Mouse (Mus musculus) intestine, embryonic 16.5 days (tissue): ENCODE data around the gene Cadm3. TPM values are rescaled to one million over a fixed set of nuclear protein-coding genes. Genes with fewer than 3 reads are reported as not detected.

Experiments used
- ATAC-seq: fragments of 200-750 bp; cut with Nextera tagmentation; 2 replicates; pipeline ENCODE4 v1.8.0; 2017; ENCODE audit warnings: moderate TSS enrichment, moderate library complexity
- H3K27ac ChIP-seq: fragments of 300-500 bp; sonication (generic); 2 replicates; pipeline ENCODE4 v1.5.1; 2014; ENCODE audit warnings: mild to moderate bottlenecking, low read length
- H3K27me3 ChIP-seq: fragments of 300-500 bp; sonication (generic); replicated peaks from 2 replicates; pipeline ENCODE4 v1.6.1; 2014; ENCODE audit warnings: low read length, control low read depth, mixed read lengths; ENCODE audit not compliant: control insufficient read depth, insufficient read depth
- H3K36me3 ChIP-seq: fragments of 300-500 bp; sonication (generic); 2 replicates; pipeline ENCODE4 v1.6.1; 2014; ENCODE audit warnings: low read length, control low read depth; ENCODE audit not compliant: control insufficient read depth, insufficient read depth
- H3K4me1 ChIP-seq: fragments of 300-500 bp; sonication (generic); 2 replicates; pipeline ENCODE4 v1.6.1; 2014; ENCODE audit warnings: low read length, control low read depth, mixed read lengths; ENCODE audit not compliant: control insufficient read depth, insufficient read depth
- H3K4me2 ChIP-seq: fragments of 300-500 bp; sonication (generic); 2 replicates; pipeline ENCODE4 v1.6.1; 2014; ENCODE audit warnings: low read depth, low read length, control low read depth
- H3K4me3 ChIP-seq: fragments of 300-500 bp; sonication (generic); 2 replicates; pipeline ENCODE4 v1.5.1; 2014; ENCODE audit warnings: mild to moderate bottlenecking, low read length
- H3K9ac ChIP-seq: fragments of 300-500 bp; sonication (generic); 2 replicates; pipeline ENCODE4 v1.6.1; 2014; ENCODE audit warnings: low read depth, low read length
- H3K9me3 ChIP-seq: fragments of 300-500 bp; sonication (generic); 2 replicates; pipeline ENCODE4 v1.6.1; 2016; ENCODE audit warnings: low read length, control low read depth; ENCODE audit not compliant: control insufficient read depth
- WGBS: fragments of 180-500 bp; shearing (Covaris S2); extraction: QIAGEN DNeasy Blood & Tissue Kit; methylation state at CpG from one replicate; pipeline ENCODE4 v1.1.7; 2014; 5-methylcytosine and 5-hydroxymethylcytosine counted together
- polyA plus RNA-seq: library from polyadenylated mRNA; unstranded; fragments of >200 nt; fragmentation: Nextera tagmentation; extraction: Ambion mirVana; gene quantifications from 2 replicates; pipeline ENCODE4 v1.2.1, GENCODE M21; 2015

Cadm3 gene
- polyA plus RNA-seq, 1 experiment from 2014 or later = 1.8 TPM

- WGBS = 73% methylated on average over 5 of the region's 5 CpGs
- Histone ChIP-seq H3K9ac (no peak overlapping the region), H3K27me3 (no peaks in the 10 kb centered on the region), H3K36me3 (no peaks in the 10 kb centered on the region), H3K4me2 (no peak overlapping the region), H3K4me1 (no peaks in the 10 kb centered on the region), H3K4me3 (no peak overlapping the region), H3K27ac (no peak overlapping the region), H3K9me3 (no peaks in the 10 kb centered on the region)
- ATAC-seq = no peak
These were observed 37.8 kb downstream of the Cadm3 start for GRCm38 (mm10) chr1:173329743-173330142.

- Histone ChIP-seq H3K4me2 (no peak overlapping the region), H3K9ac (no peak overlapping the region), H3K9me3 (no peaks in the 10 kb centered on the region), H3K27me3 (no peaks in the 10 kb centered on the region), H3K4me1 (no peaks in the 10 kb centered on the region), H3K36me3 (no peaks in the 10 kb centered on the region), H3K27ac (no peak overlapping the region), H3K4me3 (no peak overlapping the region)
- 45% methylated on average over 4 of the region's 4 CpGs for WGBS
- ATAC-seq = peak; percentile 35; the same call in 1 of the 2 replicates
These were observed 38.3 kb downstream of the Cadm3 start for GRCm38 (mm10) chr1:173329185-173329584.

- no peak overlapping the region for H3K27ac ChIP-seq
- no peak overlapping the region for H3K9ac ChIP-seq
- WGBS = 71% methylated on average over 8 of the region's 8 CpGs
- H3K4me2 ChIP-seq = no peak overlapping the region
- no peaks in the 10 kb centered on the region for H3K9me3 ChIP-seq
- no peak overlapping the region for H3K4me3 ChIP-seq
- H3K27me3 ChIP-seq = no peaks in the 10 kb centered on the region
- no peaks in the 10 kb centered on the region for H3K4me1 ChIP-seq
- no peak for ATAC-seq
- no peaks in the 10 kb centered on the region for H3K36me3 ChIP-seq
These were observed 39.0 kb downstream of the Cadm3 start for GRCm38 (mm10) chr1:173328446-173328845.

- H3K9me3 ChIP-seq = no peaks in the 10 kb centered on the region
- no peak overlapping the region for H3K4me2 ChIP-seq
- 68% methylated on average over 1 of the region's 1 CpGs for WGBS
- no peaks in the 10 kb centered on the region for H3K4me1 ChIP-seq
- no peak overlapping the region for H3K27ac ChIP-seq
- no peak overlapping the region for H3K4me3 ChIP-seq
- no peaks in the 10 kb centered on the region for H3K27me3 ChIP-seq
- no peak overlapping the region for H3K9ac ChIP-seq
- H3K36me3 ChIP-seq = no peaks in the 10 kb centered on the region
- no peak for ATAC-seq
These were observed 40.9 kb downstream of the Cadm3 start for GRCm38 (mm10) chr1:173326552-173326951.

GRCm38 (mm10) chr1:173325395-173325794 is 42.1 kb downstream of the Cadm3 start:
- Histone ChIP-seq H3K4me3 (no peak overlapping the region), H3K4me1 (no peaks in the 10 kb centered on the region), H3K4me2 (no peak overlapping the region), H3K27ac (no peak overlapping the region), H3K36me3 (no peaks in the 10 kb centered on the region), H3K27me3 (no peaks in the 10 kb centered on the region), H3K9ac (no peak overlapping the region), H3K9me3 (no peaks in the 10 kb centered on the region)
- ATAC-seq = no peak
- WGBS = 87% methylated on average over 1 of the region's 1 CpGs

- H3K9me3 ChIP-seq = no peaks in the 10 kb centered on the region
- H3K9ac ChIP-seq = no peak overlapping the region
- H3K4me2 ChIP-seq = no peak overlapping the region
- no peaks in the 10 kb centered on the region for H3K27me3 ChIP-seq
- no peak overlapping the region for H3K27ac ChIP-seq
- H3K4me1 ChIP-seq = no peaks in the 10 kb centered on the region
- ATAC-seq = no peak
- no peak overlapping the region for H3K4me3 ChIP-seq
- WGBS = 67% methylated on average over 4 of the region's 4 CpGs
- H3K36me3 ChIP-seq = no peaks in the 10 kb centered on the region
These were observed 42.5 kb downstream of the Cadm3 start for GRCm38 (mm10) chr1:173324961-173325360.

- no peak overlapping the region for H3K4me2 ChIP-seq
- H3K9ac ChIP-seq = no peak overlapping the region
- ATAC-seq = no peak
- H3K4me1 ChIP-seq = no peaks in the 10 kb centered on the region
- no peaks in the 10 kb centered on the region for H3K9me3 ChIP-seq
- no peak overlapping the region for H3K4me3 ChIP-seq
- no peaks in the 10 kb centered on the region for H3K27me3 ChIP-seq
- WGBS = 35% methylated on average over 5 of the region's 5 CpGs
- H3K27ac ChIP-seq = no peak overlapping the region
- no peaks in the 10 kb centered on the region for H3K36me3 ChIP-seq
These were observed 43.5 kb downstream of the Cadm3 start for GRCm38 (mm10) chr1:173323839-173324585.

GRCm38 (mm10) chr1:173322249-173322627 is 45.3 kb downstream of the Cadm3 start:
- Histone ChIP-seq H3K4me2 (no peak overlapping the region), H3K9me3 (no peaks in the 10 kb centered on the region), H3K27ac (no peak overlapping the region), H3K27me3 (no peaks in the 10 kb centered on the region), H3K9ac (no peak overlapping the region), H3K4me3 (no peak overlapping the region), H3K36me3 (no peaks in the 10 kb centered on the region), H3K4me1 (no peaks in the 10 kb centered on the region)
- no peak for ATAC-seq
- WGBS = 64% methylated on average over 6 of the region's 6 CpGs

- H3K9me3 ChIP-seq = no peaks in the 10 kb centered on the region
- H3K4me2 ChIP-seq = no peak overlapping the region
- H3K4me1 ChIP-seq = no peaks in the 10 kb centered on the region
- H3K27me3 ChIP-seq = no peaks in the 10 kb centered on the region
- no peak for ATAC-seq
- H3K36me3 ChIP-seq = no peaks in the 10 kb centered on the region
- no peak overlapping the region for H3K4me3 ChIP-seq
- WGBS = 62% methylated on average over 8 of the region's 8 CpGs
- no peak overlapping the region for H3K27ac ChIP-seq
- H3K9ac ChIP-seq = no peak overlapping the region
These were observed 45.8 kb downstream of the Cadm3 start for GRCm38 (mm10) chr1:173321593-173322248.
